ENCODE assay signal across 26 mouse cellular contexts in the genomic region with DNA sequence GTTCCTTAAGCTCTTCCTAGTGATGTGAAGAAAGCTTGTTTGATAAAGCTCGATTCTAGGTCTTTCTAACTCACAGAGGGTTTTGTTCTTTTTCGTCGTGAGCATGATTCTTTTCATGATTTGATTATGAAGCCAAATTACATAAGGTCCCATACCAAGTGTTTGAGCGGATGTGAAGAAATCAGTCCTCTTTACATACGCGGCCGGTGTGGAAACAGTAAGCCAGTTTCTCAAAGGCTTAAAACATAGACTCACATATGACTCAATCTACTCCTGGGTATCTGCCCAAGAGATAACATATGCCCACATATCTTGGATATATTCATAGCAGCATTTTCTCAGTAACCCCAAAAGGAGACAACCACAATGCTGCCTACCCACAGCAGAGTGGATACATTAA. TPM values are rescaled to one million over a fixed set of nuclear protein-coding genes. Genes with fewer than 3 reads are reported as not detected.
DNase-seq lines count a peak whose midpoint lies in the region; ATAC-seq lines count a peak whose summit lies in the region.
"Had no signal": no experiment of that assay in that cellular context is flagged by ENCODE, and none has a peak within 500 bp of the region (broad histone marks: within the 10 kb centered on the region; RNA-seq: fewer than 3 reads in every experiment).

No protein-coding gene starts in this region.

- ATAC-seq in forebrain, embryonic 15.5 days (replicated peaks) = no peak
- ATAC-seq in forebrain, embryonic 14.5 days = no peak
- no peak for ATAC-seq in lung, embryonic 15.5 days (ENCODE audit: borderline replicate concordance, extremely low read depth, low FRiP score, low TSS enrichment)
- peak; percentile 75 for ATAC-seq in megakaryocyte, adult 5-6 weeks (ENCODE audit: poor library complexity, severe bottlenecking)
- ATAC-seq: CD4-positive, CD25-positive, alpha-beta regulatory T cell, adult 4 months; intestine, postnatal 0 days had no signal

- no peak overlapping the region for H3K9ac ChIP-seq in forebrain, embryonic 15.5 days (replicated peaks)
- no peak overlapping the region for H3K9ac ChIP-seq in forebrain, embryonic 14.5 days (ENCODE audit: low read length)
- H3K9ac ChIP-seq in lung, embryonic 15.5 days = no peak overlapping the region
- H3K9ac ChIP-seq: kidney, embryonic 15.5 days; limb, embryonic 15.5 days; liver, embryonic 15.5 days; neural tube, embryonic 12.5 days had no signal

- H3K4me1 ChIP-seq in forebrain, embryonic 15.5 days = no peaks in the 10 kb centered on the region
- no peaks in the 10 kb centered on the region; the same call in 1 of the 2 replicates for H3K4me1 ChIP-seq in forebrain, embryonic 14.5 days (ENCODE audit: control insufficient read depth, insufficient read depth, low read length)
- 0 out of 2 replicates have a peak, but pooled peaks cover 9% of the 10 kb centered on the region for H3K4me1 ChIP-seq in lung, embryonic 15.5 days
- H3K4me1 ChIP-seq: limb, embryonic 15.5 days; liver, embryonic 15.5 days had no signal

- H3K27me3 ChIP-seq in forebrain, embryonic 15.5 days = no peaks in the 10 kb centered on the region
- no peaks in the 10 kb centered on the region for H3K27me3 ChIP-seq in forebrain, embryonic 14.5 days (replicated peaks; ENCODE audit: control insufficient read depth, insufficient read depth, low read length)
- no peaks in the 10 kb centered on the region for H3K27me3 ChIP-seq in lung, embryonic 15.5 days
- H3K27me3 ChIP-seq: kidney, embryonic 15.5 days; limb, embryonic 15.5 days; liver, embryonic 15.5 days; megakaryocyte, embryonic 14.5 days; neural tube, embryonic 12.5 days had no signal

- no peaks in the 10 kb centered on the region for H3K36me3 ChIP-seq in forebrain, embryonic 15.5 days
- H3K36me3 ChIP-seq in forebrain, embryonic 14.5 days (ENCODE audit: control insufficient read depth, insufficient read depth, low read length) = no peaks in the 10 kb centered on the region
- H3K36me3 ChIP-seq in lung, embryonic 15.5 days = no peaks in the 10 kb centered on the region
- H3K36me3 ChIP-seq: forebrain, embryonic 10.5 days; heart, embryonic 10.5 days; kidney, embryonic 15.5 days; limb, embryonic 15.5 days; liver, embryonic 15.5 days; neural tube, embryonic 12.5 days had no signal

- peak overlapping the region; percentile 48; the same call in 1 of the 2 replicates for H3K27ac ChIP-seq in forebrain, embryonic 15.5 days (replicated peaks)
- H3K27ac ChIP-seq in forebrain, embryonic 14.5 days (ENCODE audit: low read depth, low read length) = no peak overlapping the region
- peak overlapping the region; percentile 52; the same call in 1 of the 2 replicates for H3K27ac ChIP-seq in lung, embryonic 15.5 days
- H3K27ac ChIP-seq: forebrain, embryonic 10.5 days; gastrocnemius, adult 2 months; heart, embryonic 10.5 days; liver, embryonic 15.5 days; neural tube, embryonic 12.5 days had no signal

- H3K9me3 ChIP-seq in forebrain, embryonic 15.5 days = no peaks in the 10 kb centered on the region
- H3K9me3 ChIP-seq in forebrain, embryonic 14.5 days (replicated peaks; ENCODE audit: control insufficient read depth, low read length) = no peaks in the 10 kb centered on the region
- H3K9me3 ChIP-seq in lung, embryonic 15.5 days = no peaks in the 10 kb centered on the region
- H3K9me3 ChIP-seq: forebrain, embryonic 10.5 days; heart, embryonic 10.5 days; limb, embryonic 15.5 days had no signal

- WGBS in forebrain, embryonic 15.5 days = 90% methylated on average over 7 of the region's 7 CpGs
- 95% methylated on average over 7 of the region's 7 CpGs for WGBS in forebrain, embryonic 14.5 days
- WGBS in lung, embryonic 15.5 days = 77% methylated on average over 7 of the region's 7 CpGs

- no peak for DNase-seq in forebrain, embryonic 14.5 days (ENCODE audit: low spot score)
- DNase-seq in lung, postnatal 10 days = no peak
- DNase-seq in NIH3T3 (ENCODE audit: low read depth) = peak; percentile 40
- no peak for DNase-seq in kidney, postnatal 4 days
- DNase-seq in left cerebral cortex, postnatal 36 days (ENCODE audit: low spot score in 2 of 2) = no peak
- DNase-seq: cerebellum, adult 8-10 months; cerebellum, postnatal 36 days; gastrocnemius, adult 2 months; heart, postnatal 4 days; kidney, postnatal 36 days; left cerebral cortex, postnatal 4 days; retina, postnatal 1 day; thymus, adult 2 months; thymus, postnatal 4 days had no signal

- intact Hi-C loops in left cerebral cortex, postnatal 36 days (cut with DNase I) = no loop called here

- H3K4me3 ChIP-seq in forebrain, embryonic 15.5 days = no peak overlapping the region
- H3K4me3 ChIP-seq in forebrain, embryonic 14.5 days (ENCODE audit: low read depth, low read length) = no peak overlapping the region
- no peak overlapping the region for H3K4me3 ChIP-seq in lung, embryonic 15.5 days
- H3K4me3 ChIP-seq: forebrain, embryonic 10.5 days; gastrocnemius, adult 2 months; heart, embryonic 10.5 days; kidney, embryonic 15.5 days; limb, embryonic 15.5 days; liver, embryonic 15.5 days; megakaryocyte, embryonic 14.5 days; neural tube, embryonic 12.5 days had no signal

- H3K4me2 ChIP-seq in forebrain, embryonic 15.5 days (replicated peaks) = no peak overlapping the region
- H3K4me2 ChIP-seq in forebrain, embryonic 14.5 days (ENCODE audit: low read length) = no peak overlapping the region
- H3K4me2 ChIP-seq in lung, embryonic 15.5 days = peak overlapping the region; percentile 36; the same call in 1 of the 2 replicates
- H3K4me2 ChIP-seq: kidney, embryonic 15.5 days; limb, embryonic 15.5 days; liver, embryonic 15.5 days; neural tube, embryonic 12.5 days had no signal

RNA-seq across cellular contexts. Expression of a gene that starts 12.6 kb away (rescaled TPM):
- polyA plus RNA-seq in forebrain, embryonic 15.5 days (2015; fragmentation: Nextera tagmentation; extraction: Ambion mirVana) = 13.1 and 13.2 TPM in 2 replicates
- 15.4 and 16.4 TPM in 2 replicates for polyA plus RNA-seq in forebrain, embryonic 14.5 days (2014; fragmentation: Nextera tagmentation; extraction: Ambion mirVana)
- polyA plus RNA-seq in lung, embryonic 15.5 days (2015; fragmentation: Nextera tagmentation; extraction: Ambion mirVana) = 8.1 and 9.2 TPM in 2 replicates
- total RNA-seq in megakaryocyte, adult 5-6 weeks (2015) = 117 and 133 TPM in 2 replicates
- 119 and 134 TPM in 2 replicates for total RNA-seq in megakaryocyte, adult 5-6 weeks (2017)
- 10 to 100 TPM; 95.4 to 99.3 TPM for total RNA-seq in left cerebral cortex, postnatal 36 days (2021)
